Mouse (Mus musculus) NIH3T3 (cell line): ENCODE results near the gene Htra3.
A peak's percentile ranks its signal among the peaks of the same experiment; 100 is the strongest.

Experiments
- DNase-seq: peaks from one replicate; pipeline ENCODE4 v3.0.0-alpha.2; 2012; ENCODE audit warnings: low read depth

Gene Htra3

GRCm38 (mm10) chr5:35693638-35694037, 14.1 kb upstream of the Htra3 start:
- no peak for DNase-seq

GRCm38 (mm10) chr5:35691246-35691645, 11.7 kb upstream of the Htra3 start:
- peak; percentile 27 for DNase-seq

GRCm38 (mm10) chr5:35690485-35691165, 11.0 kb upstream of the Htra3 start:
- DNase-seq: no peak

GRCm38 (mm10) chr5:35689374-35689773, 9.8 kb upstream of the Htra3 start:
- no peak for DNase-seq

GRCm38 (mm10) chr5:35688851-35689250, 9.3 kb upstream of the Htra3 start:
- DNase-seq: no peak

- peak; percentile 51 for DNase-seq
Observed at GRCm38 (mm10) chr5:35687098-35687497, 7.5 kb upstream of the Htra3 start.

- no peak for DNase-seq
Observed at GRCm38 (mm10) chr5:35686336-35686735, 6.8 kb upstream of the Htra3 start.

GRCm38 (mm10) chr5:35685079-35685478, 5.5 kb upstream of the Htra3 start:
- DNase-seq: no peak

- peak; percentile 81 for DNase-seq
Observed at GRCm38 (mm10) chr5:35680958-35681357, 1.4 kb upstream of the Htra3 start.

- no peak for DNase-seq
Observed at GRCm38 (mm10) chr5:35676964-35677363, 2.6 kb downstream of the Htra3 start.

- peak; percentile 93 for DNase-seq
Observed at GRCm38 (mm10) chr5:35674081-35674555, 5.5 kb downstream of the Htra3 start.

- peak; percentile 97 for DNase-seq
Observed at GRCm38 (mm10) chr5:35673086-35673485, 6.5 kb downstream of the Htra3 start.

- DNase-seq: no peak
Observed at GRCm38 (mm10) chr5:35672581-35672980, 7.0 kb downstream of the Htra3 start.

- DNase-seq: peak; percentile 85
Observed at GRCm38 (mm10) chr5:35671474-35671891, 8.1 kb downstream of the Htra3 start.

- DNase-seq: peak; percentile 58
Observed at GRCm38 (mm10) chr5:35670412-35670801, 9.2 kb downstream of the Htra3 start.

- peak; percentile 82 for DNase-seq
Observed at GRCm38 (mm10) chr5:35669747-35670411, 9.7 kb downstream of the Htra3 start.

GRCm38 (mm10) chr5:35666152-35666551, 13.4 kb downstream of the Htra3 start:
- DNase-seq: no peak

GRCm38 (mm10) chr5:35662021-35662545, 17.5 kb downstream of the Htra3 start:
- no peak for DNase-seq

GRCm38 (mm10) chr5:35661210-35661609, 18.4 kb downstream of the Htra3 start:
- no peak for DNase-seq

GRCm38 (mm10) chr5:35659503-35659902, 20.1 kb downstream of the Htra3 start:
- DNase-seq: peak; percentile 27

GRCm38 (mm10) chr5:35655753-35656485, 23.7 kb downstream of the Htra3 start:
- no peak for DNase-seq

- DNase-seq: no peak
Observed at GRCm38 (mm10) chr5:35653743-35654395, 25.7 kb downstream of the Htra3 start.
